Mouse (Mus musculus) ES-E14 (cell line): ENCODE results near the gene Rfng.
"Not testable (repeated sequence)": the region's sequence is repeated elsewhere in the genome, so short reads cannot be mapped to it uniquely, and the experiment has no call there.

Source experiments
- CHD2 ChIP-seq: IDR thresholded peaks from 2 replicates; pipeline ENCODE4 v1.6.1; 2014; ENCODE audit warnings: mild to moderate bottlenecking, low read depth, low read length, inconsistent platforms
- HCFC1 ChIP-seq: IDR thresholded peaks from 2 replicates; pipeline ENCODE4 v1.6.1; 2012; ENCODE audit warnings: low read length, inconsistent platforms, borderline replicate concordance; ENCODE audit not compliant: insufficient read depth
- MAFK ChIP-seq: IDR thresholded peaks from 2 replicates; pipeline ENCODE4 v1.6.1; 2014; ENCODE audit warnings: mild to moderate bottlenecking, low read depth, low read length, inconsistent platforms; ENCODE audit not compliant: insufficient read depth
- ZC3H11A ChIP-seq: IDR thresholded peaks from 2 replicates; pipeline ENCODE4 v1.6.1; 2012; ENCODE audit warnings: low read depth, mild to moderate bottlenecking, inconsistent platforms, low read length, borderline replicate concordance
- ZNF384 ChIP-seq: IDR thresholded peaks from 2 replicates; pipeline ENCODE4 v1.6.1; 2012; ENCODE audit warnings: low read depth, low read length, inconsistent platforms

DNA sequence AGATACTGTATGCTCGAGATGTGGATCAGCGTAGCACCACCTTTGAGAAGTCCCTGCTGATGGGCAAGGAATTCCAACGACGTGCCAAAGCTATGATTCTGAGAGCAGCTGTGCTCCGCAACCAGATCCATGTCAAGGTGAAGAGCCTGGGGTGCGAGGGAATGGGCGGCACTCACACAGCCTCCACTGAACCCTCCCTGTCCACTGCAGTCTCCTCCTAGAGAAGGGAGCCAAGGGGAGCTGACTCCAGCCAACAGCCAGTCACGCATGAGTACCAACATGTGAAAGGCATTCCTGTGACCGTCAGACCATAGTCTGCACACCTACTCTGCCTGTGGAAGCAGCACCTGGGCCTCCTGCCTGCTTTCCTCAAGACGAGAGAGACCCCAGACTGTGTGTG is 4.5 kb upstream of the Rfng start:
- TF ChIP-seq MAFK, CHD2, ZNF384, ZC3H11A, HCFC1: not testable (repeated sequence)
